Mouse (Mus musculus): ENCODE results near the gene Lrrc9. TPM values are rescaled to one million over a fixed set of nuclear protein-coding genes. Genes with fewer than 3 reads are reported as not detected.

The Lrrc9 gene
- total RNA-seq, 4 experiments from 2014 or later = 4.0 to 5.7 (median 4.3) TPM

Small RNA genes within 50 kb of the gene (microRNA-seq; reads per million reads assigned to microRNA genes)
- 0 reads per million in 2 experiments for gene Gm44392

Other genes with a start within 250 kb of the Lrrc9 start
- 1,000 to 10,000 TPM; 1,330 to 1,358 (median 1,352) TPM for gene Rtn1, start 32.8 kb upstream of the Lrrc9 start, total RNA-seq (2022)
- 10 to 100 TPM; 30.6 to 37.6 (median 33.8) TPM for gene Pcnx4, start 94.5 kb downstream of the Lrrc9 start, total RNA-seq (2022)
- not detected for gene Gm4756, start 207.8 kb downstream of the Lrrc9 start, total RNA-seq (2022)
- 10 to 100 TPM; 51.7 to 53.6 (median 53.1) TPM for gene Dhrs7, start 223.0 kb downstream of the Lrrc9 start, total RNA-seq (2022)

All from left cerebral cortex, adult 8-10 months (tissue).